Mouse (Mus musculus) naive thymus-derived CD4-positive, alpha-beta T cell, adult 5 months (primary cell): ENCODE measurements around the gene Taf6l. TPM values are rescaled to one million over a fixed set of nuclear protein-coding genes. Genes with fewer than 3 reads are reported as not detected.

Experiments
- polyA plus RNA-seq: library from polyadenylated mRNA; unstranded; fragments of 100-300 nt; shearing (Covaris generic); gene quantifications from one replicate; pipeline ENCODE4 v1.2.1, GENCODE M21; 2017

The Taf6l gene
- 9.4 TPM for polyA plus RNA-seq

GRCm38 (mm10) chr19:8786008-8786781, at the start of gene Taf6l:
Gene Taf6l (minus strand): TSS chr19:8786417.

DNA sequence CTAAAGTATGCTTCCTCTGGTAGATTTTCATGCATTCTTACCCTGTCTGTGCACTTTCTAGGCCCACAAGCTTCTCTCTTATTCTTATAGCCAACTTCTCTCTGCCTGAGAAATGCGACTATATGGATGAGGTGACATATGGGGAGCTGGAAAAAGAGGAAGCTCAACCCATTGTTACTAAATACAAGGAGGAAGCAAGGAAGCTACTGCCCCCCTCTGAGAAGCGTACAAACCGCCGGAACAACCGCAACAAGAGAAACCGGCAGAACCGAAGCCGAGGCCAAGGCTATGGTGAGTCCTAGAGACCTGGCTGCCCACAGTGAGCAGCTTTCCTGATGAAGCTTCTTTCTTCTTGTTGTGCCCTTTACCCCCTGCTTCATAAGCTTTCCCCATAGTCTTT, 43.4 kb upstream of the Taf6l start, which contains the start of gene AC129217.1:
TSS of gene AC129217.1 (plus strand) at position 114 of the 400 bp plus-strand sequence.

DNA sequence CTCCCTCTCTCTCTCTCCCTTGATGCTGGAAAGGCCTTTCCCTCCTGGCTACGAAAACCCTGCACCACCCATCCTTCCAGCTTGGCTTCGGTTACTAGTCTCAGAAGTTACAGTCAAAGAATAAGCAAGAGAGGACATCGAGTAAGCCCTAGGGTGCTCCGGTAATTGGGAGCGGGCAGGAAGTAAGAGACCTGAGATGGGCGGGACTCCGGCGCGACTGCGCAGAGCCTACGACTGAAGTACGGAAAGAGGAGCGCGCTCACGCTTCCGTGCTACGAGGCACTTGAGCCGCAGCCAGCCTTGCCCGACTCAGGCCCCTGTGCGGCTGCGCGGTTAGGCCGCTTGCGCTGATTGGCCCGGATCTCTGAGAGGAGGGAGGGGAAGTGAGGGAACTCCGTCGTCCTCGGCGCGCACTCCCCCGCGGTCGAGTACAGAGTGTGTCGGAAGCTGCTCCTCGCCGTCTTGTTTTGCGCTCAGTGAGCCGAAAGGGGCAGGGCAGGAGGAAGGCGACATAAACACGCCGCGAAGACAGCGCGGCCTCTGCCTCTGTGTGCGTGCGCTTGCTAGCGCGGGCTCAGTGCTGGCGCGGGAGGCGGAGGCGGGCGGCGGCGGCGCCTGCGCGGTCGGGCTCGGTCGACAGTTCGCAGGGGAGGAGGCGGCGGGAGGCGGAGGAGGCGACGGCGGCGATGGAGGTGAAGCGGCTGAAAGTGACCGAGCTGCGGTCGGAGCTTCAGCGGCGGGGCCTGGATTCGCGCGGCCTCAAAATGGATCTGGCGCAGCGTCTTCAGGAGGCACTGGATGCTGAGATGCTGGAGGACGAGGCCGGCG, 33.6 kb upstream of the Taf6l start, which contains the start of gene Hnrnpul2:
TSS of gene Hnrnpul2 (plus strand) at position 415 of the 828 bp plus-strand sequence.

GRCm38 (mm10) chr19:8818801-8819595, 32.8 kb upstream of the Taf6l start, which contains the start of gene Ttc9c:
Gene Ttc9c (minus strand): TSS chr19:8819333.

DNA sequence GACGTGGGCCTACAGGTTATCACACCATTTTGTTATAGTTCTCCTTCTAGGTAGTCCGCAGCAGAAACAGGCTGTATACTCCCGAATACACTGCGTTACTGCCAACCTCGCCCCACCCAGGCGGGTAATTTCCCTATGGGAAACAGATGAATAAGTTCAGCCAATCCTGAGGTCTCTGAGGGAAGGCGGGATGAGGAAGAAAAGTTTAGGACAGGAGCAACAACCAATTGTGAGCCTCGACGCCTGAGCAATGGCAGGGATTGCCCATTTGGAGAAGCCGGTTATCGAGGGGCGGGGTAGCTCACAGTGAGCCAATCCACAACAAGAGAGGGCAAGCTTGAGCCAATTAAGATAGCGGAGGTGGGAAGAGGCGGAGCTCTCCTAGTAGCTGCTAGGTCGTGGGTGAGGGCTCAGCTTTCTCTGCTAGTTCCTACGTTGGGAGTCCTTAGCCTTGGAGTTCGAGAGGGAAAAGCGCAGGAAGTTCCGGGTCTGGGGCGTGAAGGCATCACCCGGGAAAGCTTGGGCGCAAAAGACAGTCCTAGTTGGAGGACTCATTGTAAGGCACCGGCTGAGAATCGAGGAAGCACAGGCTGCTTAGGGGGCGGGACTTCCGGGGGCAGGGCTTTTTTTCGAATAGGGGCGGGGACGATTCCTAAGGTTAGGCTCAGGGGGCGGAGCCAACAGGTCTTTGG, 16.1 kb upstream of the Taf6l start, which contains the start of gene Zbtb3:
TSS of gene Zbtb3 (plus strand) at position 426 of the 692 bp plus-strand sequence.

DNA sequence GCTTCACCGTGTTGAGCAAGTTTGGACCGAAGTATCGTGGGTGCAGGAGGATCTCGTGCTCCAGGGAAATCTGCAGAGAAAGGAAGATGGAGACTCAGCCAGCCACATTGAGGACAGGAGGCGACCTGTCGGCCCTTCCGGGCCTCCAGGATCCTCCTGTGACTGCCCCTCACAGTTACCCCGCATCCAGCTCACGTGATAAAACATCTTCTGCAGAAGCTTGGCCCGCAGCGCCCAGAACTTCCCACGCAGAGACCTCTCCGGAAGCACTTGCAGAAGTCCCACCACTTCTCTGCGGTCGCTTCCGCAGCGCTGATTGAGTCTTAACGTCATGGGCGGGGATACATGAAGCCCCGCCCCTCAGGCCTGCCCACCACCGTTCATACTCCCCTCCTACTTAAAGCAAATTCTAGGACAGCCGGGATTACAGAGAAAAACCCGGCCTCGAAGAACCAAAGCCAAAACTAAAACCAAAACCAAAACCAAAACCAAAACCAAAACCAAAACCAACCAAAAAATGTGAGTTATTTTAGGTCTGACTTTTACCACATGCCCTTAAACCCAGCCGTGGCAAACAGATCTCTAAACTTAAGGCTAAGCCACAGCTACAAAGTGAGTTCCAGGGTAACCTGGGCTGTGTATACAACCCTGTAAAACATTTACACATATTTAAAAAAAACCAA, 12.2 kb upstream of the Taf6l start, which contains the start of gene Polr2g:
TSS of gene Polr2g (minus strand) at position 314 of the 683 bp plus-strand sequence.

GRCm38 (mm10) chr19:8774086-8774835, 12.0 kb downstream of the Taf6l start, which contains the start of gene Tmem179b:
Gene Tmem179b (minus strand): TSS chr19:8774467.

GRCm38 (mm10) chr19:8770567-8771270, 15.5 kb downstream of the Taf6l start, which contains the start of gene Tmem223:
Gene Tmem223 (plus strand): TSS chr19:8770996.

GRCm38 (mm10) chr19:8756635-8757387, 29.4 kb downstream of the Taf6l start, which contains the start of gene Nxf1:
Gene Nxf1 (plus strand): TSS chr19:8757073.

DNA sequence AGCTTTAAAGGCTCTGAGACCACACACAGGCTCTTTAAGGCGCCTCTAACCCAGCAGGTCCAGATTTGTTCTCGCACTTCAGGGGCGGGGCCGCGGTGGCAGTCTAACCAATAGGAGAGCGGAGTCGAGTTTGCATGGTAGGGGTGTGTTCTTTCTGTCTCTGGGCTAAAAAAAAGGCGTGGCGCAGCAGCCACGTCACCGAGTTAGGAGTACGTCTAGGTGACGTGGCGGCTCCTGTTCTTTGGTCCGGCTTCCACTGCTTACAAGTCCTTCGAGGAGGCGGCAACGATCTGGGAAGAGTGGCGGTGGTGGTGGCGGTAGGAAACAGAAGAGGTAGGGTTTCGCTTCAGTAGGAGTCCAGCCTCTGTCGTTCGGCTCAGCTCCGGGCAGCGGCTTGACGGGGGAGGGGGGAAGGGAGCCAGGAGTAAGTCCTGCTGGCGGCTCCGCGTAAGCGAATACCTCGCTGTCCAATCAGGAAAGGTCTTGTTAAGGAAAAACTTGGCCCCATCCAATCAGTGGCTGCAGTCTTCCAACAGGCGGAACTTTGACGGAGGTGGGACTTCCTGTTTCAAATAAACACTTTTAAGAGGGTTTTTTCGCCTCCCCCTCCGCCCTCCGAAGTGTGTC, 44.9 kb downstream of the Taf6l start, which contains the start of gene Stx5a:
TSS of gene Stx5a (plus strand) at position 171 of the 627 bp plus-strand sequence.

GRCm38 (mm10) chr19:8740603-8741002, 45.6 kb downstream of the Taf6l start, which contains the start of gene 1700092M07Rik:
Gene 1700092M07Rik (plus strand): TSS chr19:8740718.

DNA sequence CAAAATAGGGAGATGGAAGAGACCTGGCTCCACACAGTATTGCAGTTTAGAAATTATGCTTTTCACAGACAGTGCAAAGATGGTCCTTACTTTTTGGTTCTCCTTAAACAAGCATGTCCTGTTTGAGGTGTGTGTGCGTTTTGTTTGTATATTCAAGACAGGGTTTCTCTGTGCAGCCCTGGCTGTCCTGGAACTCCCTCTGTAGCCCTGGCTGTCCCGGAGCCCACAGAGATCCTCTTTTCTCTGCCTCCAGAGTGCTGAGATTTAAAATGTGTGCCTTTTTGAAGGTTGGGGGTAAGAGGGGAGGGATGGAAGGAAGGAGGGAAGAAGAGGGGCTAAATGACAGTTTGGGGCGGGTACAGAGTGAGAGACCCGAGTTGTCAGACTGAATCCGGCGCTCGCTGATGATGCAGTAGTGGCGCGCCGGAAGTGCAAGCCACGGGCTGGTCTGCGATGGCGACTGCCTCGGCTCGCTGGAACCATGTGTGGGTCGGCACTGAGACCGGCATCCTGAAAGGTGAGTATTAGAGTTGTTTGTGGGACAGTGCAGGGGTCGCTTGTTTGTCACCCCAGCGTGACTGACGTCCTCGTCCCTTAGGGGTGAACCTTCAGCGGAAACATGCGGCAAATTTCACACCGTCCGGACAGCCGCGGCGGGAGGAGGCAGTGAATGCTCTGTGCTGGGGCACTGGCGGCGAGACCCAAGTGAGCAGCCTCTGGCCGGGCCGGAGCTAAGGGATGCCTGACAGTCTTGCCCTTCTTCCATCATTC, 50.6 kb downstream of the Taf6l start, which contains the start of gene Wdr74:
TSS of gene Wdr74 (plus strand) at position 439 of the 771 bp plus-strand sequence.

Other genes with a start within 250 kb of the Taf6l start
- 0.10 TPM for gene Slc22a8, start 195.2 kb downstream of the Taf6l start, polyA plus RNA-seq
- gene Slc22a6, start 168.4 kb downstream of the Taf6l start, polyA plus RNA-seq = not detected
- not detected for gene Chrm1, start 122.6 kb downstream of the Taf6l start, polyA plus RNA-seq
- gene Slc3a2, start 63.0 kb downstream of the Taf6l start, polyA plus RNA-seq = 240 TPM
- gene Wdr74, start 50.6 kb downstream of the Taf6l start, polyA plus RNA-seq = 121 TPM
- 0.87 TPM for gene 1700092M07Rik, start 45.7 kb downstream of the Taf6l start, polyA plus RNA-seq
- gene Stx5a, start 45.0 kb downstream of the Taf6l start, polyA plus RNA-seq = 294 TPM
- 453 TPM for gene Nxf1, start 29.3 kb downstream of the Taf6l start, polyA plus RNA-seq
- gene Tmem223, start 15.4 kb downstream of the Taf6l start, polyA plus RNA-seq = 38.8 TPM
- 150 TPM for gene Tmem179b, start 11.9 kb downstream of the Taf6l start, polyA plus RNA-seq
- 86.1 TPM for gene Polr2g, start 12.2 kb upstream of the Taf6l start, polyA plus RNA-seq
- gene Zbtb3, start 16.1 kb upstream of the Taf6l start, polyA plus RNA-seq = 0.57 TPM
- 25.8 TPM for gene Ttc9c, start 32.9 kb upstream of the Taf6l start, polyA plus RNA-seq
- 13.8 TPM for gene Hnrnpul2, start 33.6 kb upstream of the Taf6l start, polyA plus RNA-seq
- gene AC129217.1, start 43.4 kb upstream of the Taf6l start, polyA plus RNA-seq = not detected
- 59.1 TPM for gene Bscl2, start 51.0 kb upstream of the Taf6l start, polyA plus RNA-seq
- gene Gng3, start 52.8 kb upstream of the Taf6l start, polyA plus RNA-seq = not detected
- not detected for gene Lrrn4cl, start 64.4 kb upstream of the Taf6l start, polyA plus RNA-seq
- gene Ubxn1, start 85.1 kb upstream of the Taf6l start, polyA plus RNA-seq = 149 TPM
- gene Uqcc3, start 94.5 kb upstream of the Taf6l start, polyA plus RNA-seq = 44.5 TPM
- 34.3 TPM for gene Lbhd1, start 97.3 kb upstream of the Taf6l start, polyA plus RNA-seq
- not detected for gene Gm49403, start 97.5 kb upstream of the Taf6l start, polyA plus RNA-seq
- 22.7 TPM for gene 1810009A15Rik, start 102.4 kb upstream of the Taf6l start, polyA plus RNA-seq
- gene Gm49416, start 102.5 kb upstream of the Taf6l start, polyA plus RNA-seq = not detected
- 35.9 TPM for gene Ints5, start 106.6 kb upstream of the Taf6l start, polyA plus RNA-seq
- 100 TPM for gene Ganab, start 111.7 kb upstream of the Taf6l start, polyA plus RNA-seq
- 32.9 TPM for gene B3gat3, start 134.0 kb upstream of the Taf6l start, polyA plus RNA-seq
- 2.0 TPM for gene Rom1, start 142.9 kb upstream of the Taf6l start, polyA plus RNA-seq
- 57.6 TPM for gene Eml3, start 143.1 kb upstream of the Taf6l start, polyA plus RNA-seq
- 257 TPM for gene Mta2, start 155.5 kb upstream of the Taf6l start, polyA plus RNA-seq
- gene Tut1, start 167.4 kb upstream of the Taf6l start, polyA plus RNA-seq = 47.6 TPM
- 375 TPM for gene Eef1g, start 180.6 kb upstream of the Taf6l start, polyA plus RNA-seq
- gene Ahnak, start 202.9 kb upstream of the Taf6l start, polyA plus RNA-seq = 8.7 TPM